Mouse (Mus musculus) inflammation-experienced regulatory T-cells, adult 6 months (primary cell): Measurements from ENCODE around the gene Tcl1b1. TPM values are rescaled to one million over a fixed set of nuclear protein-coding genes. Genes with fewer than 3 reads are reported as not detected.
"Not testable (repeated sequence)": the region's sequence is repeated elsewhere in the genome, so short reads cannot be mapped to it uniquely, and the experiment has no call there.

ENCODE experiments used
- ATAC-seq: one replicate; pipeline ENCODE4 v1.8.0; 2017
- polyA plus RNA-seq, 3 experiments: library from polyadenylated mRNA; unstranded; fragments of 100-300 nt; shearing (Covaris generic); gene quantifications; one replicate each; pipeline ENCODE4 v1.2.1; 2017

Gene Tcl1b1
- not detected for polyA plus RNA-seq

DNA sequence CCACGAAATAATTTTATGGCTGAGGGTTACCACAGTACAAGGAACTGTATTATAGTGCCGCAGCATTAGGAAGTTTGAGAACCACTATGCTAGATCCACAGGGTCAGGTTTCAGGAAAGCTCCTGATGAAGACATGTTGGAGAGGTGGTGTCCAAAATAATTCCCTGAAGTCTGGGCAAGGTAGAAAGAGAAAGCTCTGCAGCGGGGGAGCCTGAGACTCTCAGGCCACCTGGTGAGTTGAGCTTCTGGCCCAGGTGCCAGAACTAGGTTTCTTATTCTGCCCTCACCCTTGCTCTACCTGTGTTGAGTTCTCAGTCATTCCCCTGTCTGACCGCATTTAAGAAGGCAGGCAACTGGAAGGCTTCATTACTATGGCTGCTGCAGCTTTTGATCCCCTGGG, at the start of gene Tcl1b1:
Gene Tcl1b1, plus strand, starts transcription at position 301 of the 400 bp plus-strand sequence.
- ATAC-seq = no peak

- no peak for ATAC-seq
Measured at GRCm38 (mm10) chr12:105109812-105110211, 49.7 kb upstream of the Tcl1b1 start.

DNA sequence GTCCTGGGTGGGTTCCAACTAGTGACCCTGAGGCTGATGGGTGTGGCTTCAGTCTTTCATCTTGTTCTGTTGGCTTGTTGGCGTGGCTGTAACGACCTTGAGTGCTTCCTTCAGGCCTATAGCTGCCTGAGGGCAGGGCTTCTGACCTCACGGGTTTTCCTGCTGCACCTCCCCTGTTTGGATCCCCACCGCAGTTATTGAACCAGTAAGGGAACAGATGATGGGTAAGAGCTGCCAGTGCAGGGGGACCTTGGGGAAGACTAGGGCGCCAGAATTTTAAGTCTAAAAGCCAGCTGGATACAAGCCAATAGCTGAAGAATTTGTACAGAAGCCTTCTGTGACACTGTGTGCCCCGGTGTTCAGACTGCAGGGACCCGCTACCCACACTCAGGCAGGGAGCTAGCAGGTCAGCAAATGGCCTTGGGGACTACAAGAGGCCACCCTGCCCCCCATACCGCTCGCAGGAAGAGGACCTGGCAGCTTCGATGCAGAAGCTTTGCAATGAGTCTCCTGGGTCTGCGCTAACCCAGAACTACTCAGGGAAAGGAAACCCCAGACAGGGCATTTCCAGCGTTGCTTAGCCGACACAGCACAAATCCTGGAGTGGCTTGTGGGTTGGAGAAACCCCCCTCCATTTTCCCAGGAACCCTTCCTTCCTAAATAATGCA, 47.0 kb upstream of the Tcl1b1 start:
- ATAC-seq = no peak

DNA sequence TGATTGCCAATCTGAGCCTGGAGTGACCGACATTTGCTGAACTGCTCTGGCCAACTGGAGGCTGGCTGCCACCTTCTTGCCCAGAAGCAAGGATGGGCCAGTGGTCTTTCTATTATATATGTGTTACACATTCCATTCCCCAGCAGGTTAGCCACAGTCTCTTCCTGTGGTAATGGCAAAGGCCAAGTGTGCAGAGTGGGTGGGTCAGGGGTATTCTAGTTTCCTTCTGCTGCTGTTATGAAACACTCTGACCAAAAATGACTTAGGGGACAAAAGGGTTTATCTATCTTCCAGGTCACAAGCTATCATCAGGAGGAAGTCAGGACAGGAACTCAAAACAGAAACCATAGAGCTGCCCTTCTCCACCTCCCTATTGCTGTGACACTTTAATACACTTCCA, 42.8 kb upstream of the Tcl1b1 start:
- ATAC-seq = no peak

GRCm38 (mm10) chr12:105125362-105125761, 34.1 kb upstream of the Tcl1b1 start:
- ATAC-seq = no peak

DNA sequence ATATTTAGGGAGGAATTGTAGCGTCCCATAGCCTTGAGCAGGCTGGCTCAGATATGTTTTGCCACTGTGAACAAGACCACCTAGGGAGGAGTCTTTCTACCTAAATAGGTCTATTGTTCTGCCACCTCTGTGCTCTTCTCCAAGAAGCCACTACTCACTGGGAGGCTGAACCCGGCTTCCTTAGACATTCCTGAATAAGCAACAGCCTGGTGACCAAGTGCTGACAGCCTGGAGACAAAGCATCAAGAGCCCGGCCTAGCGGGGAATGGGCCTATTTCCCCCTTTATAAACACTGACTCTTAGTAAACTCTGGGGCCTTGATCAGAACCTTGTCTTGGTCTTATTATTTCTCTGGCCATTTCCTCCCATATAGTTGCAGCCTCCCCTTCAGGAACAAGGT, 33.0 kb upstream of the Tcl1b1 start:
- ATAC-seq = no peak

DNA sequence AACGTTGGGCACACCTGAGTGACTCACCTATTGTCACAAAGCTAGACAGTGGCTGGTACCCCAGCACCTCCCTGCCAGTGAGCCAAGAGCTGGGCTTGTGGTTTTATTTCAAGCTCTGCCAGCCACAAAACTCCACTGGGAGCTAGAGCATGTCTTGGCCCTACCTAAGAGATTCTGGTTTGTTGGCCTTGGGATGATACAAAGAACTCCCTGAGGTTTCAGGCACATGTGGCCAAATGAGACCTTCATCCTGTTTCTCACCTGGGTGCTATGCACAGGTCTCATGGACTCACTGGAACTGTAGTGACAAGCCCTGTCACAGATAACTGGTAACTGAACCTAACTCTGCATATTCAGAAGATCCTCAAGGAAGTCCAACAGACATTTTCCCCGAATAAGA, 31.9 kb upstream of the Tcl1b1 start:
- no peak for ATAC-seq

DNA sequence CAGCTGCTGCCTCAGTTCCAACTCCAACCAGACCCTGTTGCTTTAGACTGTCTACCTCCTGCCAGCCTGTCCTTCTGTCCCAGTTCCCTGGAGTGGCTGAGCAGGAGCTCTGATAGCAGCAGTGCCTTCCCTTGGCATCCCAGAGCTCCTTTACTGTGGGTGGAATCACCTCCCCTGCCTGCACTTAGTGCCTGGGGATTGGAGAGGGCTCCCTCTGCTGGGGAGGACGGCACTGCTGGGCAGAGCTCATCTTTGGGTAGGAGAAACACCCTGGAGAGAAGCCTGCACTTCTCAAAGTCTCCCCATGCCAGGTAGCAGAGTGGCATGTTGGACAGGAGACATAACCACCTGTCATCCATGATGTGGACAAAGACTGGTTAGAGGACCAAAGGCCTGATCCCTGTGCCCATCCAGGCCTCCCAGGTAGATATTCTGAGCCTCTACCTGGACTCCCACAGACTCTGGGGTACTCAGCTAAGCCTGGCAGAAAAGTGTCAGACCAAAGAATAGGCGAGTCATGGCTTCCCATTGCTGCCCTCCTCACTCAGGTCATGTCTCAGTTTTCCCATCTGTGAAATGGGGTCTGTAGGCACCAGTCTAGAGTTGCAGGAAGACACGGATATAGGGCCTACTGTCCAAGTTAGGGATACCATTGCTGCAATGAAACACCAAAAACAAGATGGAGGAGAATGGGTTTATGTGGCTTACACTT, 29.8 kb upstream of the Tcl1b1 start:
- not testable (repeated sequence) for ATAC-seq

- not testable (repeated sequence) for ATAC-seq
Measured at GRCm38 (mm10) chr12:105134167-105134566, 25.3 kb upstream of the Tcl1b1 start.

GRCm38 (mm10) chr12:105134826-105135225, 24.7 kb upstream of the Tcl1b1 start:
- ATAC-seq = not testable (repeated sequence)

DNA sequence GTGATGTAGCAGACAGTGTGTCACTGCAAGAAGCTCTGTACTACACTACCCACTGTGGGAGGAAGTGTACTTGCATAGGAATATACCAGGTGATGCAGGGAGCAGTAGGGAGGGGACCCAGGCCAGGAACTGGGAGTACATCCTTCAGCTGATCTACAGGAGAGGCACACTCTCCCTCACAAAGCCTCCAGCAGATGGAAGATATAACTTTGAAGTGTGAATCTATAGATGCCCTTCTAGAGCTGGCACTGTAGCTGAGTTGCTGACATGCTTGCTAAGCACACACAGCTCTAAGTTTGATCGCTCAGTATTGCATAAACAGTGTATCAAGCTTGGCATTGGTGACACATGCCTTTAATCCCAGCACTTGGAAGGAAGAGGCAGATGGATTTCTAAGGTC, 21.8 kb upstream of the Tcl1b1 start:
- ATAC-seq = not testable (repeated sequence)

DNA sequence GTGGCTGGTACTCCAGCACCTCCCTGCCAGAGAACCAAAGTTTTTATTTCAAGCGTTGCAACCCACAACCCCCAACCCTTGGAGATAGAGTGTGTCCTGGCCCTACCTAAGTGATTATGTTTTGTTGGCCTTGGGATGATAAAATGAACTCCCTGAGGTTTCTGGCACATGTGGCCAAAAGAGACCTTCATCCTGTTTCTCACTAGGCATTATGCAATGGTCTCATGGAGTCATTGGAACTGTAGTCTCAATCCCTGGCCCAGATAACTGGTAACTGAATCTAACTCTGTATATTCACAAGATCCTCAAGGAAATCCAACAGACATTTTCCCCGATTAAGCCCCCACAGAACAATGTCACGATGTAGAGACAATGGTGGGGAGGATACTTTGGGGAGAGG, 16.4 kb upstream of the Tcl1b1 start:
- no peak for ATAC-seq

GRCm38 (mm10) chr12:105144928-105145327, 14.6 kb upstream of the Tcl1b1 start:
- not testable (repeated sequence) for ATAC-seq

- ATAC-seq = no peak
Measured at GRCm38 (mm10) chr12:105145714-105146113, 13.8 kb upstream of the Tcl1b1 start, which contains the start of gene Tcl1b2. TSS of gene Tcl1b2 (plus strand) at chr12:105146014.

GRCm38 (mm10) chr12:105155286-105155685, 4.2 kb upstream of the Tcl1b1 start:
- ATAC-seq = not testable (repeated sequence)

DNA sequence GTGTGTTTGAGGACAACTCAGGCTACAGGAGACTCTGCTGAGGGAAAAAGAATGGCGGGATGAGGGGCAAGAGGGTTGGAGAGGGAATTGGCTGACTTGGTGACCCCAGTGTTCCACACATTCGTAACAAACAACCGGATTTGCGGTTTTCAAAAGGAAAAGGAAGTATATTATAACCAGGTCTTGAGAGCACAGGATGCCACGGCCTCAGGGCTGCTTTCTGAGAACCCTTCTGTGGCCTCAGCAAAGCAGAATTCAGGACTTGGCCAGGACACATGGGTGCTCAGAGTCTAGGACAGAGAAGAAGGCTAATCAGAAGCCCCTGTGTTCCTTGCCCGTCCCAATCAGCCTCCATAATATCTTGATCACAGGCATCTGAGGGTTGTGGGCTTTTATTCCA, 648 bp upstream of the Tcl1b1 start:
- ATAC-seq = no peak

DNA sequence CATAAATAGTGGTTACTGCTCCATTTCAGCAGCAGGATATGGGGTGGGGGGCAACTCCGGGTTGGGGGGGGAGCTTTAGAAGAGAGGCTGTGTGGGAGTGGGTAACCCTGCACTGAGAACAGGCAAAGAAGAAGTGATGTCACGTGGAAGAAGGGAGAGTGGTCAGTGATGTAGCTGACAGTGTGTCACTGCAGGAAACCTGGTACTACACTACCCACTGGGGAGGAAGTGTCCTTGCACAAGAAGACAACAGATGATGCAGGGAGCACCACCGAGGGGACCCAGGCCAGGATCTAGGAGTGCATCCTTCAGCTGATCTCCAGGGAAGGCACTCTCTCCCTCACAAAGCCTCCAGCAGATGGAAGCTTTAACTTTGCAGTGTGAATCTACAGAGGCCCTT, 7.2 kb downstream of the Tcl1b1 start:
- ATAC-seq = no peak

DNA sequence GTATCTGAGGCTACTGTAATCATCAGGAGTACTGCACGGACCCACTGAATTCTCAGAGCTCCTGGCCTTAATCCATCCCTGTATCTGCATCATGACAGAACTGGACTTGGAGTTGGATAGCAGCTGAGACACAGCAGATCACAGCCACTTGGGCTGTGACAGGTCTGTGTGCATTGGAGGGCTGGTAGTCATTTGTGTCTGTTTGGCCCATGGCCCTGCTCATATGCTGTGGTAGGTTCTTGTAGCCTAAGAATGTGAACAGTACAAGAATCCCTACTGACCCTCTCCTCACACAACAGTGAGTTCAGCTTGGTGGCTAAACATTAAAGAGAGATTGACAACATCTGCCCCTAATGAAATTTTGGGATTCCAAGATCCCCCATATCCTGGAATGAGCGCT, 13.9 kb downstream of the Tcl1b1 start:
- ATAC-seq = no peak

- not testable (repeated sequence) for ATAC-seq
Measured at GRCm38 (mm10) chr12:105174318-105174717, 14.8 kb downstream of the Tcl1b1 start.

DNA sequence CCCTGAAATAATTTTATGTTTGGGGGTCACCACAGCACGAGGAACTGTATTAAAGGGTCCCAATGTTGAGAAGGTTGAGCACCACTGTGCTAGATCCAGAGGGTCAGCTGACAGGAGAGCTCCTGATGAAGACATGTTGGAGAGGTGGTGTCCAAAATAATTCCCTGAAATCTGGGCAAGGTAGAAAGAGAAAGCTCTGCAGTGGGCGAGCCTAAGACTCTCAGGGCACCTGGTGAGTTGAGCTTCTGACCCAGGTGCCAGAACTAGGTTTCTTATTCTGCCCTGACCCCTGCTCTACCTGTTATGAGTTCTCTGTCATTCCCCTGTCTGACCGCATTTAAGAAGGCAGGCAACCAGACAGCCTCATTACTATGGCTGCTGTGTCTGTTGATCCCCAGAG, 16.6 kb downstream of the Tcl1b1 start, which contains the start of gene Tcl1b5:
Gene Tcl1b5, plus strand, starts transcription at position 301 of the 400 bp plus-strand sequence.
- not testable (repeated sequence) for ATAC-seq

- ATAC-seq = not testable (repeated sequence)
Measured at GRCm38 (mm10) chr12:105181040-105181644, 21.7 kb downstream of the Tcl1b1 start.

DNA sequence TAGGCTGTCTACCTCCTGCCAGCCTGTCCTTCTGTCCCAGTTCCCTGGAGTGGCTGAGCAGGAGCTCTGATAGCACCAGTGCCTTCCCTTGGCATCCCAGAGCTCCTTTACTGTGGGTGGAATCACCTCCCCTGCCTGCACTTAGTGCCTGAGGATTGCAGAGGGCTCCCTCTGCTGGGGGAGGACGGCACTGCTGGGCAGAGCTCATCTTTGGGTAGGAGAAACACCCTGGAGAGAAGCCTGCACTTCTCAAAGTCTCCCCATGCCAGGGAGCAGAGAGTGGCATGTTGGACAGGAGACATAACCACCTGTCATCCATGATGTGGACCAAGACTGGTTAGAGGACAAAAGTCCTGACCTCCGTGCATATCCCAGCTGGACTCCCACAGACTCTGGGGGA, 29.5 kb downstream of the Tcl1b1 start:
- not testable (repeated sequence) for ATAC-seq

DNA sequence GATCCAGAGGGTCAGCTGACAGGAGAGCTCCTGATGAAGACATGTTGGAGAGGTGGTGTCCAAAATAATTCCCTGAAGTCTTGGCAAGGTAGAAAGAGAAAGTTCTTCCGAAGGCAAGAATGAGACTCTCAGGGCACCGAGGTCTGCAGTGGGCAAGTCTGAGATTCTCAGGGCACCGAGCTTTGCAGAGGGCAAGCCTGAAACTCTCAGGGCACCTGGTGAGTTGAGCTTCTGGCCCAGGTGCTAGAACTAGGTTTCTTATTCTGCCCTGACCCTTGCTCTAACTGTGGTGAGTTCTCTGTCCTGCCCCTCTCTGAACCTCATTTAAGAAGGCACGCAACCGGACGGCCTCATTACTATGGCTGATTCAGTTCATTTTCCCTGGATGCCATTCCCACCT, 31.3 kb downstream of the Tcl1b1 start, which contains the start of gene Tcl1b3:
Gene Tcl1b3, plus strand, starts transcription at position 301 of the 400 bp plus-strand sequence.
- ATAC-seq = not testable (repeated sequence)
